Mouse (Mus musculus): ENCODE data around the gene Gm14190. TPM values are rescaled to one million over a fixed set of nuclear protein-coding genes. Genes with fewer than 3 reads are reported as not detected.
"Not testable (repeated sequence)": the region's sequence is repeated elsewhere in the genome, so short reads cannot be mapped to it uniquely, and the experiment has no call there.

The Gm14190 gene
- polyA plus RNA-seq, 2 experiments = not detected

DNA sequence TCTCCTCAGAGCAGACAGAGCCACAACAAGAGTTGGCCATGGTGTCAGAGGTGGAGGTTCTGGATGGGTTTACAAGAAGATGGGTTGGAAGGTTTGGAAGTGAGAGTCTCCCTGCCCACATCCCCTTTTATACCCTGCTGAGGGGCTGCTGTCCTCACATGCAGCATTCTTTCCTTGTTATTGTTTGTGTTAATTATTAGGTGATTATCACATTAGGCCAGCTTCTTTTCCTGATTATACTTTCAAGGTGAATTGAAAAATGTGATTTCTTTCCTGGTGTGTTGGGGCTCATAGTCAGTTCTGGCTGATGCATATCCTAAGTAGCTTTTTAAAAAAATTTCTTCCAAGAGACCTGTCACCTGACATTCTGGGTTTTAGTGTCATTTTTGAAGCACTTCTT is 24.7 kb downstream of the Gm14190 start, which contains the start of gene Krtap4-6:
TSS of gene Krtap4-6 (minus strand) at position 101 of the 400 bp plus-strand sequence.
- no peak for TF ChIP-seq POLR2A (IDR thresholded peaks at IDR 0.05; ENCODE audit: borderline replicate concordance, extremely low read depth, insufficient read depth, insufficient read length)
- no peaks in the 10 kb centered on the region for H3K36me3 ChIP-seq (ENCODE audit: control insufficient read depth, insufficient read depth, low read length)
- ATAC-seq (ENCODE audit: low FRiP score, low read depth) (no peak), DNase-seq (ENCODE audit: low spot score) (no peak)
- no peaks in the 10 kb centered on the region for H3K9me3 ChIP-seq (ENCODE audit: control insufficient read depth, low read length)
- no peak within 1 kb of the TSS for H3K9ac ChIP-seq (ENCODE audit: low read depth, low read length, severe bottlenecking)
- no peaks in the 10 kb centered on the region for H3K27me3 ChIP-seq (ENCODE audit: control insufficient read depth, insufficient read depth, low read length)
- no peak within 1 kb of the TSS for H3K4me3 ChIP-seq (replicated peaks; ENCODE audit: low read length)
- no peak within 1 kb of the TSS for H3K4me2 ChIP-seq (replicated peaks; ENCODE audit: low read depth, low read length, severe bottlenecking)
- no peak within 1 kb of the TSS for H3K27ac ChIP-seq (replicated peaks; ENCODE audit: low read depth, low read length)
- H3K4me1 ChIP-seq (ENCODE audit: control insufficient read depth, insufficient read depth, low read length) = no peaks in the 10 kb centered on the region

DNA sequence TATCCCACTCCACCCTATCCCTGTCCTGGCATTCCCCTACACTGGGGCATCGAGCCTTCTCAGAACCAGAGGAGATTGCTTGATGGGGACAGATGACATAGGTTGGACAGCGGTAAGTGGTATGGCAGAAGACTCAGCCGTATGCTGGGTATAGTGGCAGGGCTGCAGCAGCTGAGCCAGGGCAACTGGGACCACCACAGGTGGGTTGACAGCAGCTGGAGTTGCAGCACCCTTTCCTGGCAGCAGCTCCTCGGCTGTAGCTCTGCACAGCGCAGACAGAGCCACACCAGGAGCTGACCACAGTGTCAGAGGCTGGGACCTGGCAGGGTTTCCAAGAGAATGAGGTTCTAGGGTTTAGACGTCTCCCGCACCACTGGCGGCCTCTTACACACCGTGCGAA is 27.7 kb downstream of the Gm14190 start:
- ATAC-seq (ENCODE audit: low FRiP score, low read depth) (no peak), DNase-seq (ENCODE audit: low spot score) (no peak)
- no peak overlapping the region for H3K4me2 ChIP-seq (replicated peaks; ENCODE audit: low read depth, low read length, severe bottlenecking)
- no peak overlapping the region for H3K9ac ChIP-seq (ENCODE audit: low read depth, low read length, severe bottlenecking)
- no peaks in the 10 kb centered on the region for H3K27me3 ChIP-seq (ENCODE audit: control insufficient read depth, insufficient read depth, low read length)
- H3K27ac ChIP-seq (replicated peaks; ENCODE audit: low read depth, low read length) = no peak overlapping the region
- no peak overlapping the region for H3K4me3 ChIP-seq (replicated peaks; ENCODE audit: low read length)
- no peaks in the 10 kb centered on the region for H3K9me3 ChIP-seq (ENCODE audit: control insufficient read depth, low read length)
- no peak for TF ChIP-seq POLR2A (IDR thresholded peaks at IDR 0.05; ENCODE audit: borderline replicate concordance, extremely low read depth, insufficient read depth, insufficient read length)
- 83% methylated on average over 10 of the region's 10 CpGs for WGBS
- H3K4me1 ChIP-seq (ENCODE audit: control insufficient read depth, insufficient read depth, low read length) = no peaks in the 10 kb centered on the region
- H3K36me3 ChIP-seq (ENCODE audit: control insufficient read depth, insufficient read depth, low read length) = no peaks in the 10 kb centered on the region

DNA sequence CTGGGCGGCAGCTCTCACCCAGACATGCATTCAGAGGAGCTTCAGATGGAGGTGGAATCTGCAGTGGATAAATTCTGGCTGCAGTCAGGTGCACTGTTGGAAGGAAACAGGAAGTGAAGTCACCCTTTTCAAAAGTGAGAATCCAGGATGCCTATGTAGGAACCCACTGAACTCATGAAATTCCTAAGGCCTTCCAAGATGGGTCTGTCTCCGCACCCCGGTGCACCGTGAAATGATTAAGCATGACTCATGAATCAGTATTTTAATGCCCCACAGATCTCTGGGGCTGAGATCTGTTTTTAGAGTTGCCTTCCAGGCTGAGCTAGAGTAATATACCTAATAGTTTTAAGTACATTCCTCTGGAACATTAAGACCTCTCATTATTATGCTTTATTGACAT is 31.3 kb downstream of the Gm14190 start:
- ATAC-seq (ENCODE audit: low FRiP score, low read depth) = no peak
- Histone ChIP-seq H3K36me3 (ENCODE audit: control insufficient read depth, insufficient read depth, low read length) (no peaks in the 10 kb centered on the region), H3K9me3 (ENCODE audit: control insufficient read depth, low read length) (no peaks in the 10 kb centered on the region), H3K27ac (replicated peaks; ENCODE audit: low read depth, low read length) (no peak overlapping the region), H3K27me3 (ENCODE audit: control insufficient read depth, insufficient read depth, low read length) (no peaks in the 10 kb centered on the region), H3K4me2 (replicated peaks; ENCODE audit: low read depth, low read length, severe bottlenecking) (no peak overlapping the region), H3K4me3 (replicated peaks; ENCODE audit: low read length) (no peak overlapping the region), H3K4me1 (ENCODE audit: control insufficient read depth, insufficient read depth, low read length) (no peaks in the 10 kb centered on the region), H3K9ac (ENCODE audit: low read depth, low read length, severe bottlenecking) (no peak overlapping the region)
- TF ChIP-seq POLR2A (IDR thresholded peaks at IDR 0.05; ENCODE audit: borderline replicate concordance, extremely low read depth, insufficient read depth, insufficient read length) = no peak
- 74% methylated on average over 4 of the region's 4 CpGs for WGBS
- no peak for DNase-seq (ENCODE audit: low spot score)

DNA sequence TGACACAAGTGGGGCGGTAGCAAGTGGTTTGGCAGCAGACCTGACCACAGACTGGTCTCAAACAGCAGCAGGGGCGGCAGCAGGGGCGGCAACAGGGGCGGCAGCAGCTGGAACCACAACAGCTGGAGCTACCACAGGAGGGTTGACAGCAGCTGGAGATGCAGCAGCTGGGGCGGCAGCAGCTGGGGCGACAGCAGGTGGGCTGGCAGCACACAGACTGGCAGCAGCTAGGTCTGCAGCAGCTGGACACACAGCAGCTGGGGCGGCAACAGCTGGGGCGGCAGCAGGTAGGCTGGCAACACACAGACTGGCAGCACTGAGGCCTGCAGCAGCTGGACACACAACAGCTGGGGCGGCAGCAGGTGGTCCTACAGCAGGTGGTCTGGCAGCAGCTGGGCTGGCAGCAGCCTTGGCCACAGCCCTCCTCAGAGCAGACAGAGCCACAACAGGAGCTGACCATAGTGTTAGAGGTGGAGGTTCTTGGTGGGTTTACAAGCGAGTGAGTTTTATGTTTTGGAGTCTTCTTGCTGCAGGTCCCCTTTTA is 32.0 kb downstream of the Gm14190 start, which contains the start of gene Gm11563:
TSS of gene Gm11563 (minus strand) at position 494 of the 544 bp plus-strand sequence.
- not testable (repeated sequence) for H3K9me3 ChIP-seq (ENCODE audit: control insufficient read depth, low read length); DNase-seq (ENCODE audit: low spot score); H3K9ac ChIP-seq (ENCODE audit: low read depth, low read length, severe bottlenecking); H3K27ac ChIP-seq (replicated peaks; ENCODE audit: low read depth, low read length); H3K36me3 ChIP-seq (ENCODE audit: control insufficient read depth, insufficient read depth, low read length); H3K4me1 ChIP-seq (ENCODE audit: control insufficient read depth, insufficient read depth, low read length); H3K27me3 ChIP-seq (ENCODE audit: control insufficient read depth, insufficient read depth, low read length); H3K4me2 ChIP-seq (replicated peaks; ENCODE audit: low read depth, low read length, severe bottlenecking); H3K4me3 ChIP-seq (replicated peaks; ENCODE audit: low read length); ATAC-seq (ENCODE audit: low FRiP score, low read depth)
- 63% methylated on average over 10 of the region's 10 CpGs for WGBS

DNA sequence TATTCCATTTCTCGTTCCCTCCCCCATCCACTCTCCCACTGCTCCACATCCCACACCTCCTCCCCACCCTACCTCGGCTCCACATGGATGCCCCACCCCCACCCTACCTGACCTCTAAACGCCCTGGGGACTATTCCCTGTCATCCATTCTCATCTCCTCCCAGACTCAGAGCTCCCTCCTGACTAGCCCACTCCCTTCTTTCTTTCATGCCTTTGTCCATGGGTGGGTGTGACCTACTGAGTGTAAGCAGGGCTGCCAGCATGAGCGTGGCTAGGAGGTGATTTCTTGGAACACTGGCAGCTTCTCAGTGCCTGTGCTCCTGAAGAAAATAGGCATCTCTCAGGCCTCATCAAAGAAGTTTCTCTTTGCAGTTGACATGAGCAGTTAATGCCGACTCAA is 33.5 kb downstream of the Gm14190 start:
- Histone ChIP-seq H3K9ac (ENCODE audit: low read depth, low read length, severe bottlenecking) (no peak overlapping the region), H3K4me3 (replicated peaks; ENCODE audit: low read length) (no peak overlapping the region), H3K36me3 (ENCODE audit: control insufficient read depth, insufficient read depth, low read length) (no peaks in the 10 kb centered on the region), H3K4me2 (replicated peaks; ENCODE audit: low read depth, low read length, severe bottlenecking) (no peak overlapping the region), H3K27me3 (ENCODE audit: control insufficient read depth, insufficient read depth, low read length) (no peaks in the 10 kb centered on the region), H3K9me3 (ENCODE audit: control insufficient read depth, low read length) (no peaks in the 10 kb centered on the region), H3K4me1 (ENCODE audit: control insufficient read depth, insufficient read depth, low read length) (no peaks in the 10 kb centered on the region), H3K27ac (replicated peaks; ENCODE audit: low read depth, low read length) (no peak overlapping the region)
- no peak for TF ChIP-seq POLR2A (IDR thresholded peaks at IDR 0.05; ENCODE audit: borderline replicate concordance, extremely low read depth, insufficient read depth, insufficient read length)
- no peak for ATAC-seq (ENCODE audit: low FRiP score, low read depth)
- WGBS = 48% methylated on average over 5 of the region's 5 CpGs
- no peak for DNase-seq (ENCODE audit: low spot score)

DNA sequence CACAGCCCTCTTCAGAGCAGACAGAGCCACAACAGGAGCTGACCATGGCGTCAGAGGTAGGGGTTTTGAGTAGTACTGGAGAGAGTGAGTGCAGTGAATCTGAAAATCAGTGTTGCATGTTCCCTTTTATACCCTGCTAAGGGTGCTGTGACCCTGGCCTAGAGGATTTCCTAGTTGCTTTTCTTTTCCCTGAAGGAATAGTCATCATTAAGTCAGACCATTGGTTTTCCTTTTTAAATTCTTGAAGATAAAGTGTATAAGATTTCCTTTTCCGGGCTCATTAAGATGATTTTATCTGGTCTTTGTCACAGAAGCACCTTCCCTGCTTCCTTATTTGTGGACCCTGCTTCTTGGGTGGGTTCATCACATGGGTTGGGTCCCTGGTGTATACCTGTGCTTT is 40.4 kb downstream of the Gm14190 start, which contains the start of gene Gm11555:
TSS of gene Gm11555 (minus strand) at position 101 of the 400 bp plus-strand sequence.
- Histone ChIP-seq H3K9me3 (ENCODE audit: control insufficient read depth, low read length) (no peaks in the 10 kb centered on the region), H3K4me3 (replicated peaks; ENCODE audit: low read length) (no peak within 1 kb of the TSS), H3K9ac (ENCODE audit: low read depth, low read length, severe bottlenecking) (no peak within 1 kb of the TSS), H3K27me3 (ENCODE audit: control insufficient read depth, insufficient read depth, low read length) (no peaks in the 10 kb centered on the region), H3K27ac (replicated peaks; ENCODE audit: low read depth, low read length) (no peak within 1 kb of the TSS), H3K4me2 (replicated peaks; ENCODE audit: low read depth, low read length, severe bottlenecking) (no peak within 1 kb of the TSS), H3K36me3 (ENCODE audit: control insufficient read depth, insufficient read depth, low read length) (no peaks in the 10 kb centered on the region), H3K4me1 (ENCODE audit: control insufficient read depth, insufficient read depth, low read length) (no peaks in the 10 kb centered on the region)
- WGBS = 71% methylated on average over 2 of the region's 2 CpGs
- no peak for ATAC-seq (ENCODE audit: low FRiP score, low read depth)
- no peak for DNase-seq (ENCODE audit: low spot score)
- no peak for TF ChIP-seq POLR2A (IDR thresholded peaks at IDR 0.05; ENCODE audit: borderline replicate concordance, extremely low read depth, insufficient read depth, insufficient read length)
